Mouse (Mus musculus) c-Kit-negative CD71-positive TER-119-positive erythroid progenitor cells, embryonic 14.5 days (primary cell): ENCODE data around the gene Tnnt3.

ENCODE experiments used
- DNase-seq: peaks from one replicate; pipeline ENCODE4 v3.0.0-alpha.2; 2013; ENCODE audit warnings: low read depth, low spot score

Gene Tnnt3

GRCm38 (mm10) chr7:142539828-142540227 is 41.2 kb downstream of the Tnnt3 start:
- DNase-seq = no peak

- DNase-seq = no peak
These were observed 44.2 kb downstream of the Tnnt3 start for GRCm38 (mm10) chr7:142542771-142543303.

DNA sequence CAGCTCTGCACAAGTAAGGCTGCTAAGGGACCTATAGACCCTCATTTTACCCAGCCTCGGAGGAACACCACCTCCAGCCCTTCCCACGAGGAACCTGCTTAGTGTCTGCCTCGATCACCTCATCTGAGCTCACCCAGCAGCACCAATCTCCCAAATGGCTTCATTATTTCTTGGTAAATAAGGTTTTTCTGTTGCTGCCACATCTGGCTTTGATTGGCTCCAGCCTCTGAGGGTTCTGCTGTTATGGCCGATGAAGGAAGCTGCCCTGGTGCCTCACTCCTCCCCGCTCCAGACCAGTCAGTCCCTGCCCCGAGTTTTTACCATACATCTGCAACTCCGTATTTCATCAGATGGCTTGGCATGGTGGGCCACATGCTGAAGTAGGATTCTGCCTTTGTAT is 47.3 kb downstream of the Tnnt3 start:
- DNase-seq = no peak

DNA sequence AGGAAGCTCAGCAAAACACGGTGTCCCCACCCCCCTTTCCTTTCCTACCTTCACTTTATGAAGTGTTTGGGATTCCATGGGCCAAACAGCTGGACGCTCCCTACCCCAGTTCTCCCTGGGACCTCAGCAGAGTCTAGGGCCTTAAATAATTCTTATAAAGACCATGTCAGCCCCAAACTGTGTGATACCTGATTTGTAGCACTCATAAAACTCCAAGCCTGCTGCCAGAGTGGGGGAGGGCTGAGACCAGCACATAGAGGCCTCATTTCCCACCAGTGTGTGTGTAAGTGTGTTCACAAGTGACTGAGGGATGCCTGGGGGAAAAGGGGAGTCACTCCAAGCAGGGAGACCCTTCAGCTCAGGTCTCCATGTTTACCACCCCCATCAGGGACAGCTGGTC is 49.2 kb downstream of the Tnnt3 start:
- DNase-seq = no peak

- no peak for DNase-seq
These were observed 50.1 kb downstream of the Tnnt3 start for GRCm38 (mm10) chr7:142548706-142549105.

DNA sequence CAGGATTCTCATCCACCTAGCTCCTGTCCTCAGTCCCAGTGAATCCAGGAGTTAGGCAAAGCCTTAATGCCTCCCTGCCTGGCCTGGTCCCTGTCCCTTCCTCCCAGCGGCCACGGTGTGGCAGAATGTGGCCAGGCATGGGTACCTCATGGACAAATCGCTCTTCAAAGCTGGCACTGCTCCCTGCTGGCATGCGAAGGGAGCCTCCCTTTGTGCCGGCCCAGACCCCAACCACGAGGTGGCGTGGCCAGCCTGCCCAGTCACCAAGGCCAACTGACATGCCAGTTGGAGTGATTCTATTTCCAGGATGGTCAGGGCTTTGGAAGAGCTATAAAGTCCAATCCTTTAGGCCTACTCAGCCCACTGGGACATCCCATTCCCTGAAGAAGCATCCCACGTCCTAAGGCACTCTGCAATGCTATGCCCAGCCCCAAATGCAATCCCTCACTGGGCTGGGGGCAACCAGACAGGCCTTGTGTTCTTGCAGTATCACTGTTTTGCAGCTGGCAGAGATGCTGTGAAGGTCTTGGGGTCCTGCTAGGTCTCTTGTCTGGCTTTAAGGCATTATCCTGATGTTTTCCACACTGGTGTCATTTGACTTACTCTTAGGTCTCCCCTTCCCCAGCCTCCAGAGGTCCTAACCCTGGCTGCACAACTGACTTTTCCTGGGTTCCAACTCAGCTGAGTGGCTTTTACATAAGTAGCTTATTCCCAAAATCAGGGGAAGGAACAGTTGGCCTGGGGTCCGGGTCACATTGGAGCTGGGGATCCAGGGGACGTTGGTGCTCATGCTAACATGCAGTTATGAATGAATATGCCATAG is 51.5 kb downstream of the Tnnt3 start:
- DNase-seq = no peak

GRCm38 (mm10) chr7:142550935-142551373 is 52.3 kb downstream of the Tnnt3 start:
- DNase-seq = no peak

DNA sequence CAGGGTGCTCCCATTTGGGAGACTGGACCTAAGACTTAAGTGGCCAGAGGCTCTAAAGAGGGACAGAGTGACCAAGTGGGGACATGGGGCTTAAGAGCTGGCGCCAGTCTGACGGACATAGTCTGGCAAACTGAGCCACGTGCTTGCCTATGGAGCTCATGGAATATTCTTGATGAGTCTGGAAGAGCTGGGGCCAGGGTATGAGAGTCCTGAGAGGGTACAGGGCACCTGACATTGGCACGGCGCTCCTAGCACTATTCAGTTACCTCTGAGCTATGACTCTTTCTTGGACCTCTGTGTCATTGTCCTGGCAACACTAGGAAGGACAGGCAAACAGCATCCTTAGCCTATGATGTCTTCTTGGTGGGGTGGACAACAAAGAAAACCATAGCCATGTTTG is 53.1 kb downstream of the Tnnt3 start:
- no peak for DNase-seq

DNA sequence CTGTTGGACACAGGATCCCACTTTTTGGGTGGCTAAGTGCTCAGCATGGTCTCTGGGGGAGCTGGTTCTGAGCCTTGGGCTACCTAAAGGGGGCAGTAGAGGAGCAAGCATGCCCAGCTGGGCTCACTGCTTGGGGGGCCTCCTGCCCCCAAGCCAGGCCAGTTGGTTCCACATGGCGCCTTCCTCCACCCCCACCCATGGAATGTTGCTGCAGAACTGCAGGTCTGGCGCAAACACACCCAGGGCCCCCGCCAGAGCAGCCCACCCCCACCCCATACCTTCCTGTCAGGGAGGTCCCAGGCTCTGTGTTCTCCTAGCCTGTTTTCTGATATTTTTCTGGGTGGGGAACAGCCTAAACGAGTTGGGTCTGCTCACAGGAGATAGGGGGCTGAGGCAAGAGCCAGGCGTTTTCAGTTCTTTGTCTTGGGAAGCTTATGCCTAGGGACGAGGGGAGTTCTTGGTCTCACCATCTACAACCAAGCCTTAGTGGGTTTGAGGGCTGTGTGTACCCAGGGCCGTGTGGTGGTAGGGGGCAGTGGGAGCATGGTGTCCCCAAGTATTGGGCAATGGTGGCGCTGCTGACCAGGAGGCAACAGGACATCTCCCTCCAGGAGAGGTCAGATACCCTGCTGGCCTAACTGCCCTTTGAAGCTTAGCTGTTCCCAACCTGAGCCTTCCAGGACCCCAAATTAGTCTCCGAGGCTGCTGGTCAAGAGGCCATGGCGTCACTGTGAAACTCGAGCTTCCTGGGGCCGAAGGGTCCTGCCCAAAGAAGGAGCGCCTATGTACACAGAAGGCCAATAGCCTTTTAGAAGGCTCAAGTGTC is 54.2 kb downstream of the Tnnt3 start:
- no peak for DNase-seq

DNA sequence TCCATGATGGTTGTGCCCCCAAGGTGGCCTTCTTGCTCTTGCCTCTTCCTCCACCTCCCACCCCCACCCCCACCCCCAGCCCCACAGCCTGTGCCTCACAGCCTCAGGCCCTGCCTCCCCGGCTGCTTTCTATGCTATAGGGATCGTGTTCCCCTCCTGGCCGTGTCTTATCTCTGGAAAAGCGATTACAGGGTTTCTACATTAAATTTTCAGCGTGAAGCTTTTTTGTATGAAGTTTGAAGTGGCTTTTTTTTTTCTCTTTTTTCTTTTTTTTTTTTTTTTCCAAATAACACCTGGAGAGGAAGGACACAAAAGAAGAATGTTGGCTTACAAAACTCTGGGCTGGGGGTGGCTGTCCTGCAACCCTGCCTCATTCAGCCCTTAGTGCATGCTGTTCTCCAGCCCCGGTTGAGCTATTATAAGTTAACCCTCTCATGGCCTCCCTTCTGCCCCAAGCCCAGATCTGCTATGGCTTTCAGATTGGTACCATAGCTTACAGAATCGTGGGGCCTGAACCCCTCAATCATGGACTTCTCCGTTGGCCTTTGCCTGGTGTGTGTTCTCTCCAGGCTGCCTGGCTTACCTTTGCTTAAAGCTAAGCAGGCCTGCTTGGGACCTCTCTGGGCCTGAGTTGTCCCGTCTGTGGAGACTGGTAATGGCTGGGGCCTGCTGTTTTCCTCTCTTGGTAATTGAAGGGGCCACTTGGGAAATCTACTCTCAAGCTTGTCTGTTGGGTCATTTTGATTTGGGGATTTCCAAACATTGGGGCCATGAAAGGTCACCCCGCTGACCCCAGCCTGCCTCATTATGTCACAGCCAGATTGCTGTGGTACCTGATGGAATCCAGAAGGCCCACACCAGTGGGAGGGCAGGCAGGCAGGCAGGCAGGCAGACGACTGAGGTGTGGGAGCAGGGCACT is 55.0 kb downstream of the Tnnt3 start:
- DNase-seq = no peak

DNA sequence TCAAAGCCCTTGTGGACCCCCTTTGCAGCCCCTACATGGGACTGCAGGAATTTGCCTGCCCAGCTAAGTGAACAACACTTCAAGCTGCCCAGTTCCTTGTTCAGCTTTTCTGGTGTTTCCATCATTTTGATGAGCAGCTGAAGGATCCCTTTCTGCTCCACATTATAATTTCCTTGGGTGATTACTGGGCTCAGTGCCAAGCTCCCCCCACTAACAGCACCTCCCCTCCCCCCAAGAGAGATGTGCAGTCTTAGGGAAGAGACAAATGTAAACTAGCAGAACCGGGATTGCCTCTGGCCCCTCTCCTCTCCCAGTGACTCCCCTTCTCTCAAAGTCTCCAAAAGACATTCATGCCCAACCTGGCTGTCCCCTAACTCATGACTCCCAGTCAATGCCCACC is 56.0 kb downstream of the Tnnt3 start:
- no peak for DNase-seq

GRCm38 (mm10) chr7:142555366-142556088 is 56.9 kb downstream of the Tnnt3 start:
- no peak for DNase-seq

GRCm38 (mm10) chr7:142556089-142556476 is 57.4 kb downstream of the Tnnt3 start:
- DNase-seq = no peak

DNA sequence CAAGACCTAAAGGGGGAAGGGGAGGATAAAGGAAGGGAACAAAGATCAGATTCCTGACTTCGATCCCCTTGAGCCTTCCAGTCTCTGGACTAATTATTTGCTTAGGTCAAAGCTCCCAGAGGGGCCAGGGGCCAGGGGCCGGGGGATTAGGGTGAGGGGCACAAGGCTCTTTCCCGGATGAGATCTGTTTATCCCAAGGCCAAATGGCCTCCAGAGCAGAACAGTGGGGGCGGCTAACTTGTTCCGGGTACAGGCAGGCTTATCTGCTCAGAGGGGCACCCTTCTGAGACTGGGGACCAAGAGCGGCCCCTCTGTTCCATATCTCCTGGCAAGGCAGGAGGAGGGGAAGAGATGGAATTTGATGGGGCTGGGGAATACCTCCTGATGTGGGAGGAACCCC is 59.1 kb downstream of the Tnnt3 start:
- DNase-seq = no peak

- DNase-seq = no peak
These were observed 60.0 kb downstream of the Tnnt3 start for GRCm38 (mm10) chr7:142558511-142559146.

DNA sequence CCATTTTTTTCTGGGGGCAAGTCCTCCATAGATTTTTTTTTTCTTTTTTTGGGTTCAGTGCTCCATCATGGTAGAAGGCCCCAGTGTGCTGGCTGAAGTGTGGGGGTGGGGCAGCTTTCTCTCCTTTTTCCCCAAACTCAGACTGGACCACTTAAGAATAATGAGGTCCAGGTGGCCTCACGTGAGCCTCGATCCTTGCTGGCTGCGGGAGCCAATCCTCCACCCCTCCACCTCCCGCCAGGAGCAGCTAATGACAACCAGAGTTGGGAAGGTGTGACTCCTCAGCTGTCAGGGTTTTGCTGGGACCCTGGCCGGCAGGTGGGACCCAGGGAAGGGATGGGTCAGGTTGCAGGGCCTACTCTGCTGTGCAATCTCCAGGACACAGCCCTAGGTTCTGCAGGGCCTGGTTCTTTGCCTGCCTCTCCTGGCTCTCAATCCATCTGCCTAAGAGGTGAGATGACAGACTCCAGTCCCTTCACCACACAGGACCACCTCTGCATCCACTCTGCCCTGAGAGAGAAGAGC is 61.1 kb downstream of the Tnnt3 start:
- no peak for DNase-seq

DNA sequence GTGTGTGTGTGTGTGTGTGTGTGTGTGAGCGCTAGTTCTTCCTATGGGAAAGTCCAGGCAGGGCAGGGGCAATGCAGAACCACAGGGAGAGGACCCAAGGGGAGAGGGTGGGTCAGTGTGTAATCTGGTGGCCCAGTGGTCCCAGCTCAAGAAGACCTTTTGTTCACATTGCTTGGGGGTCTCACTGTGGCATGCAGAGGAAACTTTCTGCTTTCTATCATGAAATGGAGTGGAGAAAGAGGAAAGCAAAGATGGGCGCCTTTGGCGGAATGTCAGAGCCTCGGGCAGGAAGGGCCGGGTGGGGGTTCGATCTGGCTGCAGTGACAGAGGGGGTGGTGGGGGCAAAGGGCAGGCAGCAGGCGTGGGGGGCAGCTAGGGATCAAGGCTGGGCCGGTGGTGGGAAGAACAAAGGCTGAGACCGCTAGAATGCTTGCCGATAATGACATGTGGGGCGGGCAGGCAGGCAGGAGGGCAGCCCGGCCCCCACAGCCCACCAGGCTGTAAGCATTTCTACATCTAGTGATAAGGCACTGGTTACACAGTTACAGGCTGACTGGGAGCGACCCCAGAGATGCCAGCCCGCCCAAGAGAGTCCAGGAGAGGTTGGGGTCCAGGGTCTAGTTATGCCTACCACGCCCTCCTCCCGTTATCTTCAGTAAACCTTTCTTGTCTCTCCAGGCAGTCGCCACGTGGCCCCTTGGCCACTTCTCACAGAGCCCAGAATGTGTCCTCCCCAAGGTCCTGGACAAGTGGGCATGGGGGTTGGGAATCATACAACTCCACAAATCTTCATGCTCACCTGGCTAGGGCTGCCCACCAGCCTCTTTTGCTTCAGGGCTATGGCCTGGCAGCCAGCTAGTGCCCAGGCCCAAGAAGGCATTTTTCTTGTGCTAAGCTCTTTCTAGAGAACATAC is 62.6 kb downstream of the Tnnt3 start:
- no peak for DNase-seq

DNA sequence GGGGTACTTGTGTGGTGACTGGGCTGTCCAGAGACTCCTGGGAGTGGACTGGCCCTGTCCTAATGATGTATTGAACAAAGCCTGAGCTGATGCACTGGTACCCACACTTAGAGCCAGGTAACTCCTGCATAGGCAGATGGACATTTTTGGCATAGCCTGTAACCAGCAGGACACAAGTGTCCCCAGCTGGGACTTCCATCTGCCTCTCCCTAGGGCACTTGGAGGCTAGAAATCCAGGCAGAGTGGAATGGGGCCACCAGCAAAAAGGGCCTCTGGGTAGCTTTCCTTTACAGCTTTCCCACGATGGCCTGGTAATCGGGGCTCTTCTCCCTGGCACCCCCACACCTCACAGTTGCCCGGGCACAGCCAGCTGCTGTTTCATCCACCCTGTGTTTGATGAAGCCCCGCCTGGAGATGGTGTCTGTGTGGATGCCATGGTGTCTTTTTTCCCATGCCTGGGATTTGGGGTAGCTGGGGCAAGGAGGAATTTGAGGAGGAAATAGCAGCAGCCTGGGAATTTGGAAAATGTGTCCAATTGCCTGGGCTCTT is 63.3 kb downstream of the Tnnt3 start:
- no peak for DNase-seq

DNA sequence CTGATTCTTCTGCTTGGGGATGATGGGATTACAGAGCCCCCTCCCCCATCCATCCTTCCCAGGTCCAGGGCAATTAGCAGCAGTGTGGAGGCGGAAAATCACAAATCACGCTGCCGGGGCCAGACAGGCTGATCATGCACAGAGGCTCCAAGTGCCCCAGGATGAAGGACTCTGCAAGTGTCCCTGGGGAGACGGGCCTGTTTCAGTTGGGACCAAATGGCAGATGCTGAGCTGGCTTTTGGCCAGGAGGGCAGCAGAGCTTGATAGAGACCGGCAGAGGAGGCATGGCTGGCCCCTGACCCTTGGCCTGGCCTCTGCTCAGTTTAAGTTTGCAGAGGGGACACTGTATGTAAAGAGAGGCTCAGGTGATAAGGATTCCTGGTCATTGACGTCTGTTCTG is 64.5 kb downstream of the Tnnt3 start:
- no peak for DNase-seq
